Comparison of ENCODE assay signal across 8 mouse cellular contexts in genomic region chr19:47507128-47508121, GRCm38 (mm10). TPM values are rescaled to one million over a fixed set of nuclear protein-coding genes. Genes with fewer than 3 reads are reported as not detected.
A peak's percentile ranks its signal among the peaks of the same experiment; 100 is the strongest.
DNase-seq lines count a peak whose midpoint lies in the region; ATAC-seq and TF ChIP-seq lines count a peak whose summit lies in the region.

No protein-coding gene starts in this region.

- peak; percentile 68 for DNase-seq in kidney, adult 2 months
- DNase-seq in kidney, adult 11 months = no peak
- peak; percentile 39 for DNase-seq in cerebellum, adult 11 months
- peak; percentile 81 for DNase-seq in intestine, embryonic 14.5 days (ENCODE audit: low spot score)
- DNase-seq in left cerebral cortex, postnatal 4 days = peak; percentile 58
- peak; percentile 55 for DNase-seq in mesoderm, embryonic 11.5 days (ENCODE audit: low read depth, low spot score)
- DNase-seq in spleen, postnatal 14 days (ENCODE audit: low spot score in 2 of 2) = peak; percentile 36 to 62

- H3K27ac ChIP-seq in kidney, adult 2 months (ENCODE audit: insufficient read depth, low read depth, low read length) = no peak overlapping the region
- no peak overlapping the region for H3K27ac ChIP-seq in forebrain, embryonic 15.5 days (replicated peaks)
- H3K27ac ChIP-seq in intestine, embryonic 14.5 days (ENCODE audit: low read depth) = peak overlapping the region; percentile 68

- H3K36me3 ChIP-seq in kidney, adult 2 months (ENCODE audit: control insufficient read depth, insufficient read depth, low read length) = no peaks in the 10 kb centered on the region
- H3K36me3 ChIP-seq in forebrain, embryonic 15.5 days = no peaks in the 10 kb centered on the region
- H3K36me3 ChIP-seq in intestine, embryonic 14.5 days (ENCODE audit: control insufficient read depth, insufficient read depth, low read length) = peaks cover 10% of the 10 kb centered on the region

- TF ChIP-seq POLR2A in kidney, adult 2 months (IDR thresholded peaks at IDR 0.05; ENCODE audit: low read depth, low read length) = no peak

- 54% methylated on average over 27 of the region's 27 CpGs for WGBS in kidney, adult 2 months
- 51% methylated on average over 27 of the region's 27 CpGs for whole genome bisulfite sequencing in forebrain, embryonic 15.5 days
- 56% methylated on average over 27 of the region's 27 CpGs for WGBS in intestine, embryonic 14.5 days

- no peak overlapping the region for H3K9ac ChIP-seq in forebrain, embryonic 15.5 days (replicated peaks)
- H3K9ac ChIP-seq in intestine, embryonic 14.5 days (ENCODE audit: low read length) = no peak overlapping the region

- no peaks in the 10 kb centered on the region for H3K9me3 ChIP-seq in forebrain, embryonic 15.5 days
- H3K9me3 ChIP-seq in intestine, embryonic 14.5 days (ENCODE audit: control insufficient read depth, low read length) = no peaks in the 10 kb centered on the region

- no peak overlapping the region for H3K4me2 ChIP-seq in forebrain, embryonic 15.5 days (replicated peaks)
- H3K4me2 ChIP-seq in intestine, embryonic 14.5 days (ENCODE audit: low read length) = 0 out of 2 replicates have a peak overlapping the region, but pooled peaks have one; percentile 4

- intact Hi-C loops in left cerebral cortex, postnatal 4 days (cut with DNase I) = loop anchor here (2.0 to 5.0 kb wide), 2 partner anchors 223 to 315 kb away; partner anchors contain the start of gene Sfr1

- peaks cover 7% of the 10 kb centered on the region; the same call in 1 of the 2 replicates for H3K4me1 ChIP-seq in kidney, adult 2 months (ENCODE audit: control insufficient read depth, insufficient read depth, low read length)
- H3K4me1 ChIP-seq in forebrain, embryonic 15.5 days = peaks cover 10% of the 10 kb centered on the region
- peaks cover 31% of the 10 kb centered on the region for H3K4me1 ChIP-seq in intestine, embryonic 14.5 days (replicated peaks; ENCODE audit: control insufficient read depth, insufficient read depth, low read length)

- peak; percentile 74 for TF ChIP-seq CTCF in kidney, adult 2 months (conservative IDR thresholded peaks at IDR 0.05; ENCODE audit: insufficient read depth, insufficient read length, low read depth, low read length)

- peak; percentile 36; the same call in 1 of the 2 replicates for ATAC-seq in forebrain, embryonic 15.5 days (replicated peaks)
- no peak for ATAC-seq in intestine, embryonic 14.5 days (replicated peaks; ENCODE audit: low FRiP score, low TSS enrichment, low read depth)

- no peaks in the 10 kb centered on the region for H3K27me3 ChIP-seq in kidney, adult 2 months (replicated peaks; ENCODE audit: control insufficient read depth, insufficient read depth, low read length)
- H3K27me3 ChIP-seq in forebrain, embryonic 15.5 days = no peaks in the 10 kb centered on the region
- H3K27me3 ChIP-seq in intestine, embryonic 14.5 days (replicated peaks; ENCODE audit: control insufficient read depth, insufficient read depth, low read length) = no peaks in the 10 kb centered on the region

- H3K4me3 ChIP-seq in kidney, adult 2 months (ENCODE audit: insufficient read depth, low read depth, low read length) = no peak overlapping the region
- H3K4me3 ChIP-seq in forebrain, embryonic 15.5 days = no peak overlapping the region
- no peak overlapping the region for H3K4me3 ChIP-seq in intestine, embryonic 14.5 days (ENCODE audit: low read depth, low read length)

RNA-seq across cellular contexts. Expression of gene Stn1, which starts 29.9 kb away (rescaled TPM):
- 12.3 and 14.2 TPM in 2 replicates for polyA plus RNA-seq in kidney, adult 2 months (2012; rRNA removed)
- 33.6 and 36.2 TPM in 2 replicates for polyA plus RNA-seq in forebrain, embryonic 15.5 days (2015; fragmentation: Nextera tagmentation; extraction: Ambion mirVana)
- 53.5 and 60.1 TPM in 2 replicates for polyA plus RNA-seq in intestine, embryonic 14.5 days (2014; fragmentation: Nextera tagmentation; extraction: Ambion mirVana)
- total RNA-seq in left cerebral cortex, postnatal 4 days (2021) = 10 to 100 TPM; 28.2 to 30.4 TPM

RNA-seq across cellular contexts. Expression of gene Sh3pxd2a, which starts 43.2 kb away (rescaled TPM):
- polyA plus RNA-seq in kidney, adult 2 months (2012; rRNA removed) = 14.9 and 15.5 TPM in 2 replicates
- polyA plus RNA-seq in forebrain, embryonic 15.5 days (2015; fragmentation: Nextera tagmentation; extraction: Ambion mirVana) = 2.0 and 2.2 TPM in 2 replicates
- polyA plus RNA-seq in intestine, embryonic 14.5 days (2014; fragmentation: Nextera tagmentation; extraction: Ambion mirVana) = 8.8 and 8.9 TPM in 2 replicates
- total RNA-seq in left cerebral cortex, postnatal 4 days (2021) = 10 to 100 TPM; 25.0 to 25.1 TPM
